24 mouse cellular contexts compared by ENCODE assay signal in the genomic region with DNA sequence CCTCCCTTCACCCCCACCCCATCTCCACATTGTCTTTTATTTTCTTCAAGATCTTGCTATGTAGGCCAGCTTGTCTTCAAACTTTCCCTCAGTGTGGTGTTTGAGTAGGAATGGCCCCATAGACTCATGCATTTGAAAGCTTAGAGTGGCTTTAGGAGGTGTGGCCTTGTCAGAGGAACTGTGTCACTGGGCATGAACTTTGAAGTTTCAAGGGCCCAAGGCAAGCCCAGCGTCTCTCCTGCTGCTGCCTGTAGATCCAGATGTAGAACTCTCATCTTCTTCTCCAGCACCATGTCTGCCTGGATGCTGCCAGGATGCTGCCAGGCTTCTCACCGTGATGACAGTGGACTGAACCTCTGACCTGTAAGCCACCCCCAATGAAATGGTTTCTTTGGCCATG. TPM values are rescaled to one million over a fixed set of nuclear protein-coding genes. Genes with fewer than 3 reads are reported as not detected.
DNase-seq lines count a peak whose midpoint lies in the region; TF ChIP-seq lines count a peak whose summit lies in the region.
"Had no signal": no experiment of that assay in that cellular context is flagged by ENCODE, and none has a peak within 500 bp of the region (broad histone marks: within the 10 kb centered on the region; RNA-seq: fewer than 3 reads in every experiment).

No protein-coding gene starts in this region.

- no peak for TF ChIP-seq EP300 in CH12.LX (IDR thresholded peaks at IDR 0.05; ENCODE audit: low read length)

- H3K9me3 ChIP-seq in CH12.LX (replicated peaks; ENCODE audit: low read length): no peaks in the 10 kb centered on the region
- H3K9me3 ChIP-seq: forebrain, embryonic 10.5 days; forebrain, embryonic 13.5 days; heart, embryonic 10.5 days; heart, embryonic 13.5 days; hindbrain, embryonic 12.5 days; hindbrain, embryonic 15.5 days had no signal

- no peak for TF ChIP-seq POLR2A in CH12.LX (IDR thresholded peaks at IDR 0.05; ENCODE audit: low read depth, low read length)
- no peak for TF ChIP-seq POLR2A in bone marrow macrophage, adult 2 months (IDR thresholded peaks at IDR 0.05; ENCODE audit: borderline replicate concordance, low read depth, low read length)

- H3K27me3 ChIP-seq in CH12.LX (replicated peaks): no peaks in the 10 kb centered on the region
- H3K27me3 ChIP-seq: forebrain, embryonic 13.5 days; heart, embryonic 13.5 days; hindbrain, embryonic 12.5 days; hindbrain, embryonic 15.5 days had no signal

- H3K79me2 ChIP-seq in CH12.LX (replicated peaks; ENCODE audit: control insufficient read depth, extremely low read depth, insufficient read depth, poor library complexity, severe bottlenecking): peaks cover 3% of the 10 kb centered on the region

- H3K27ac ChIP-seq in CH12.LX (ENCODE audit: insufficient read depth, low read depth): no peak overlapping the region
- H3K27ac ChIP-seq in bone marrow macrophage, adult 2 months (ENCODE audit: insufficient read depth, low read depth, low read length): peak overlapping the region; percentile 28; the same call in 1 of the 2 replicates
- H3K27ac ChIP-seq: forebrain, embryonic 10.5 days; forebrain, embryonic 13.5 days; heart, adult 2 months; heart, embryonic 13.5 days; hindbrain, embryonic 12.5 days; hindbrain, embryonic 15.5 days had no signal

- no peaks in the 10 kb centered on the region for H3K36me3 ChIP-seq in CH12.LX (replicated peaks in 1 of 2; ENCODE audit: control insufficient read depth in 1 of 2, insufficient read depth in 1 of 2, low read length in 1 of 2)
- H3K36me3 ChIP-seq: forebrain, embryonic 10.5 days; heart, embryonic 10.5 days; heart, embryonic 13.5 days; hindbrain, embryonic 12.5 days; hindbrain, embryonic 15.5 days had no signal

- peak; percentile 35 for DNase-seq in adrenal gland, postnatal 14 days
- no peak for DNase-seq in adrenal gland, postnatal 10 days
- no peak for DNase-seq in CH12.LX (ENCODE audit: extremely low read depth)
- no peak for DNase-seq in cerebellum, adult 18-20 months
- DNase-seq in spleen, adult 12 weeks (ENCODE audit: low spot score): no peak
- DNase-seq: adrenal gland, postnatal 25 days; cerebellum, adult 11-12 months; cerebellum, adult 9-10 months; cerebellum, postnatal 14 days; gastrocnemius, postnatal 10 days; gastrocnemius, postnatal 36 days; heart, adult 2 months; kidney, adult 18-20 months had no signal

- no peak for TF ChIP-seq RAD21 in CH12.LX (IDR thresholded peaks at IDR 0.05; ENCODE audit: low read depth, low read length)

- no peak overlapping the region for H3K4me3 ChIP-seq in CH12.LX (replicated peaks in 1 of 3; ENCODE audit: low read depth in 2 of 3, low read length in 2 of 3, poor library complexity in 1 of 3)
- no peak overlapping the region for H3K4me3 ChIP-seq in bone marrow macrophage, adult 2 months (ENCODE audit: insufficient read depth, low read length)
- H3K4me3 ChIP-seq: forebrain, embryonic 10.5 days; forebrain, embryonic 13.5 days; heart, adult 2 months; heart, embryonic 10.5 days; heart, embryonic 13.5 days; hindbrain, embryonic 12.5 days; hindbrain, embryonic 15.5 days had no signal

- H3K9ac ChIP-seq in CH12.LX (ENCODE audit: insufficient read depth, low read depth): 0 out of 2 replicates have a peak overlapping the region, but pooled peaks have one; percentile 17
- H3K9ac ChIP-seq: forebrain, embryonic 13.5 days; heart, embryonic 13.5 days; hindbrain, embryonic 12.5 days; hindbrain, embryonic 15.5 days had no signal

- in situ Hi-C loops in CH12.LX (cut with MboI; ENCODE audit: low pct_ligation_motif_present, low pct_unique_long_range_greater_than_20kb, low sequenced_read_pairs): loop anchor here (10.0 kb wide), 2 partner anchors 264 to 574 kb away; partner anchors contain the start of gene Mcl1

- TF ChIP-seq CTCF in CH12.LX (conservative IDR thresholded peaks at IDR 0.05 in 1 of 2, IDR thresholded peaks at IDR 0.05 in 1 of 2; ENCODE audit: low read depth in 2 of 2, low read length in 2 of 2): no peak
- no peak for TF ChIP-seq CTCF in bone marrow macrophage, adult 2 months (IDR thresholded peaks at IDR 0.05; ENCODE audit: low read depth, low read length)

- H3K4me1 ChIP-seq in CH12.LX (ENCODE audit: control insufficient read depth in 1 of 2, insufficient read depth in 2 of 2): peaks cover 29 to 97% of the 10 kb centered on the region in 2 experiments
- H3K4me1 ChIP-seq in bone marrow macrophage, adult 2 months (ENCODE audit: control insufficient read depth, insufficient read depth, low read length): peaks cover 66% of the 10 kb centered on the region

- dilution Hi-C loops in CH12.LX (cut with MboI; ENCODE audit: extremely low pct_ligation_motif_present, extremely low pct_unique_long_range_greater_than_20kb, low sequenced_read_pairs): no loop called here

- H3K4me2 ChIP-seq in CH12.LX (ENCODE audit: insufficient read depth, low read depth, poor library complexity, severe bottlenecking): no peak overlapping the region
- H3K4me2 ChIP-seq: forebrain, embryonic 13.5 days; heart, embryonic 13.5 days; hindbrain, embryonic 12.5 days; hindbrain, embryonic 15.5 days had no signal

TF ChIP-seq in CH12.LX, 34 proteins besides CTCF, POLR2A, EP300 and RAD21:
- TF ChIP-seq JUND (conservative IDR thresholded peaks at IDR 0.05; ENCODE audit: low read depth, low read length) (no peak), USF2 (conservative IDR thresholded peaks at IDR 0.05; ENCODE audit: low read depth, low read length) (no peak), TCF12 (IDR thresholded peaks at IDR 0.05; ENCODE audit: low read depth, low read length) (no peak), IRF4 (IDR thresholded peaks at IDR 0.05; ENCODE audit: low read depth, low read length) (no peak), BHLHE40 (IDR thresholded peaks at IDR 0.05; ENCODE audit: low read depth, low read length) (no peak), JUN (IDR thresholded peaks at IDR 0.05; ENCODE audit: insufficient read depth, low read depth, low read length) (no peak), KAT2A (IDR thresholded peaks at IDR 0.05; ENCODE audit: insufficient replicate concordance, low read length) (no peak), RCOR1 (conservative IDR thresholded peaks at IDR 0.05; ENCODE audit: low read depth, low read length) (no peak), ZMIZ1 (IDR thresholded peaks at IDR 0.05; ENCODE audit: low read depth, low read length) (no peak), E2F4 (IDR thresholded peaks at IDR 0.05; ENCODE audit: insufficient replicate concordance, low read depth, low read length) (no peak)

RNA-seq across cellular contexts. Expression of gene Hist2h2be, which starts 7.9 kb away (rescaled TPM):
- total RNA-seq in adrenal gland, postnatal 14 days (2021): 9.0 and 12.3 TPM in 2 replicates
- 10 to 100 TPM in 1 of 2 experiments, 1 to 10 TPM in 1; 6.9 to 10.8 TPM for total RNA-seq in adrenal gland, postnatal 10 days (2021)
- 3.8 and 3.9 TPM in 2 replicates for total RNA-seq in CH12.LX (2012; rRNA removed)
- 2.9 and 4.0 TPM in 2 replicates for total RNA-seq in CH12.LX (2014; rRNA removed)
- 2.3 and 2.5 TPM in 2 replicates for polyA plus RNA-seq in CH12.LX (2012; ENCODE audit: insufficient read length, low read depth)
- 13.0 and 13.9 TPM in 2 replicates for polyA plus RNA-seq in bone marrow macrophage, adult 2 months (2012; ENCODE audit: insufficient read depth, insufficient read length, missing spikeins)

RNA-seq across cellular contexts. Expression of gene Hist2h2ac, which starts 8.1 kb away (rescaled TPM):
- 128 and 146 TPM in 2 replicates for total RNA-seq in adrenal gland, postnatal 14 days (2021)
- 100 to 1,000 TPM; 154 to 170 TPM for total RNA-seq in adrenal gland, postnatal 10 days (2021)
- total RNA-seq in CH12.LX (2012; rRNA removed): 1,185 and 1,357 TPM in 2 replicates
- total RNA-seq in CH12.LX (2014; rRNA removed): 28.1 and 53.9 TPM in 2 replicates
- 1.5 TPM in 1 of 2 replicates, not detected in the other for polyA plus RNA-seq in CH12.LX (2012; ENCODE audit: insufficient read length, low read depth)
- not detected in 2 replicates for polyA plus RNA-seq in bone marrow macrophage, adult 2 months (2012; ENCODE audit: insufficient read depth, insufficient read length, missing spikeins)

RNA-seq across cellular contexts. Expression of gene Hist2h2ab, which starts 9.2 kb away (rescaled TPM):
- 14.3 and 17.6 TPM in 2 replicates for total RNA-seq in adrenal gland, postnatal 14 days (2021)
- 10 to 100 TPM; 17.5 to 21.2 TPM for total RNA-seq in adrenal gland, postnatal 10 days (2021)
- total RNA-seq in CH12.LX (2012; rRNA removed): 27.8 and 31.4 TPM in 2 replicates
- 1.1 and 2.1 TPM in 2 replicates for total RNA-seq in CH12.LX (2014; rRNA removed)
- not detected in 2 replicates for polyA plus RNA-seq in CH12.LX (2012; ENCODE audit: insufficient read length, low read depth)
- polyA plus RNA-seq in bone marrow macrophage, adult 2 months (2012; ENCODE audit: insufficient read depth, insufficient read length, missing spikeins): not detected in 2 replicates
- polyA plus RNA-seq: CD4-positive, CD25-positive, alpha-beta regulatory T cell, adult 4 months; embryonic facial prominence, embryonic 11.5 days; forebrain, embryonic 10.5 days; forebrain, embryonic 16.5 days; heart, embryonic 13.5 days; heart, embryonic 16.5 days; hindbrain, embryonic 12.5 days had no signal

RNA-seq across cellular contexts. Expression of gene Bola1, which starts 9.3 kb away (rescaled TPM):
- 33.1 and 33.2 TPM in 2 replicates for total RNA-seq in adrenal gland, postnatal 14 days (2021)
- total RNA-seq in adrenal gland, postnatal 10 days (2021): 10 to 100 TPM; 28.6 to 31.3 TPM
- total RNA-seq in CH12.LX (2012; rRNA removed) (48.2 and 57.0 TPM in 2 replicates), CH12.LX (2014; rRNA removed) (54.0 and 56.5 TPM in 2 replicates)
- 47.6 and 56.2 TPM in 2 replicates for polyA plus RNA-seq in CH12.LX (2012; ENCODE audit: insufficient read length, low read depth)
- 14.1 and 19.0 TPM in 2 replicates for polyA plus RNA-seq in bone marrow macrophage, adult 2 months (2012; ENCODE audit: insufficient read depth, insufficient read length, missing spikeins)

RNA-seq across cellular contexts. Expression of gene Hist2h3c2, which starts 10.1 kb away (rescaled TPM):
- 93.4 and 148 TPM in 2 replicates for total RNA-seq in adrenal gland, postnatal 14 days (2021)
- total RNA-seq in adrenal gland, postnatal 10 days (2021): 100 to 1,000 TPM; 135 to 152 TPM
- 1,105 and 1,173 TPM in 2 replicates for total RNA-seq in CH12.LX (2012; rRNA removed)
- total RNA-seq in CH12.LX (2014; rRNA removed): 11.0 and 15.3 TPM in 2 replicates
- polyA plus RNA-seq in CH12.LX (2012; ENCODE audit: insufficient read length, low read depth): 1.3 TPM in 2 replicates
- polyA plus RNA-seq in bone marrow macrophage, adult 2 months (2012; ENCODE audit: insufficient read depth, insufficient read length, missing spikeins): 2.4 and 13.5 TPM in 2 replicates
- polyA plus RNA-seq: CD4-positive, CD25-positive, alpha-beta regulatory T cell, adult 4 months had no signal
